Mouse (Mus musculus) kidney, embryonic 15.5 days (tissue): Measurements from ENCODE around the gene Mkks. TPM values are rescaled to one million over a fixed set of nuclear protein-coding genes. Genes with fewer than 3 reads are reported as not detected.

Source experiments
- ATAC-seq: fragments of 200-750 bp; cut with Nextera tagmentation; replicated peaks from 2 replicates; pipeline ENCODE4 v1.8.0; 2017; ENCODE audit warnings: moderate TSS enrichment; ENCODE audit not compliant: low FRiP score
- H3K27ac ChIP-seq: fragments of 300-500 bp; sonication (generic); 2 replicates; pipeline ENCODE4 v1.5.1; 2015; ENCODE audit warnings: mild to moderate bottlenecking, inconsistent platforms
- H3K27me3 ChIP-seq: fragments of 300-500 bp; sonication (generic); 2 replicates; pipeline ENCODE4 v1.6.1; 2015; ENCODE audit warnings: inconsistent platforms
- H3K36me3 ChIP-seq: fragments of 300-500 bp; sonication (generic); 2 replicates; pipeline ENCODE4 v1.6.1; 2015; ENCODE audit warnings: inconsistent platforms
- H3K4me1 ChIP-seq: fragments of 300-500 bp; sonication (generic); 2 replicates; pipeline ENCODE4 v1.6.1; 2015; ENCODE audit warnings: inconsistent platforms
- H3K4me2 ChIP-seq: fragments of 300-500 bp; sonication (generic); 2 replicates; pipeline ENCODE4 v1.6.1; 2015; ENCODE audit warnings: moderate library complexity, mild to moderate bottlenecking, inconsistent platforms
- H3K4me3 ChIP-seq: fragments of 300-500 bp; sonication (generic); replicated peaks from 2 replicates; pipeline ENCODE4 v1.5.1; 2015; ENCODE audit warnings: mild to moderate bottlenecking, inconsistent platforms
- H3K9ac ChIP-seq: fragments of 300-500 bp; sonication (generic); 2 replicates; pipeline ENCODE4 v1.6.1; 2015; ENCODE audit warnings: mild to moderate bottlenecking, inconsistent platforms
- H3K9me3 ChIP-seq: fragments of 300-500 bp; sonication (generic); replicated peaks from 2 replicates; pipeline ENCODE4 v1.6.1; 2016; ENCODE audit warnings: inconsistent platforms
- WGBS: fragments of 180-500 bp; shearing (Covaris S2); methylation state at CpG from one replicate; pipeline ENCODE4 v1.1.7; 2015; ENCODE audit warnings: mixed read lengths; 5-methylcytosine and 5-hydroxymethylcytosine counted together
- polyA plus RNA-seq: library from polyadenylated mRNA; unstranded; fragments of >200 nt; fragmentation: Nextera tagmentation; extraction: Ambion mirVana; gene quantifications from 2 replicates; pipeline ENCODE4 v1.2.1, GENCODE M21; 2015

The Mkks gene
- polyA plus RNA-seq, 1 experiment from 2014 or later: 14.0 TPM

DNA sequence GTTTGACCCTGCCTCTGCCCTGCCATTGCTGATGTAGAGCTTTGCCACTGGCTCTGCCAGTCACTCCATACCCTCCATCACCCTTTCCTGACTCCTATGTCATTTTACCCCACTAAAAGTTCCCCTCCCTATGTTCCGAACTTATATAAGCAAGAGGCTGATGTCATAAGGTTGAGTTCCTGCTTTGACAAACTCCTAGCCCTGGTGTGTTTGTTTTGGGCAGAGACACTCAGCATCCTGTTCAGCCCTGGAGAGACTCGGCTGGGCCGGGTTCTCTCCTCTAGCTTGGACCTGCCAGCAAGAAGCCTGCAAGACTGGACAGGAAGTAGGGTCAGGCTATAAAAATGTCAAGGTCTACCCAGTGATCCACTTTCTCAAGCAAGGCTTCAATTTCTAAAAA is 58.3 kb downstream of the Mkks start:
- ATAC-seq: peak; percentile 83
- Histone ChIP-seq H3K4me2 (no peak overlapping the region), H3K36me3 (no peaks in the 10 kb centered on the region), H3K27me3 (no peaks in the 10 kb centered on the region), H3K4me3 (no peak overlapping the region), H3K27ac (no peak overlapping the region), H3K4me1 (0 out of 2 replicates have a peak, but pooled peaks cover 3% of the 10 kb centered on the region), H3K9me3 (no peaks in the 10 kb centered on the region), H3K9ac (no peak overlapping the region)
- WGBS: 16% methylated on average over 3 of the region's 3 CpGs

DNA sequence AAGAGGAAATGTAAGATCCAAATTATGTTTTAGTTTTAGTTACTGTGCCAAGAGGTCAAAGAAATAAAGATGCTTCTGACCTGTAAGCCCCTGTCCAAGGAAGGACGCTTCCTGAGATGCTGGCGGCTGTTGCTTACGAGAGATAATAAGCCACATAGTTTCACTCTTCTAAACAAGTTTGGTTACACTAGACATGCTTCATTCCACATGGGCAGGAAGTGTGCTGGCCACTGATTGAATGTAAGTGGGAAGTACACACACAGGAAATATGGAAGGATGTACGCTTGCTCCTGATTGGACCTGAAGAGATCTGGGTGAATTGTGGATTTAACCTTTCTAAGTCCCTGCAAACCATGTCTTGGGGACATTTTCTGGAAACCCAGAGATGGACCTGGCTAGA is 63.6 kb downstream of the Mkks start:
- Histone ChIP-seq H3K9ac (no peak overlapping the region), H3K9me3 (no peaks in the 10 kb centered on the region), H3K27me3 (no peaks in the 10 kb centered on the region), H3K4me1 (0 out of 2 replicates have a peak, but pooled peaks cover under 1% of the 10 kb centered on the region), H3K27ac (no peak overlapping the region), H3K4me2 (no peak overlapping the region), H3K4me3 (no peak overlapping the region), H3K36me3 (no peaks in the 10 kb centered on the region)
- 0 out of 2 replicates have a peak, but pooled peaks have one; percentile 33 for ATAC-seq
- 56% methylated on average over 4 of the region's 4 CpGs for WGBS

Other genes starting within 250 kb of the Mkks start
- 2.1 and 6.7 TPM in 2 replicates for gene Snap25, start 177.9 kb downstream of the Mkks start, polyA plus RNA-seq
- gene AL731706.2, start 5.7 kb downstream of the Mkks start, polyA plus RNA-seq: 37.8 and 55.1 TPM in 2 replicates
- gene Slx4ip, start 171 bp downstream of the Mkks start, polyA plus RNA-seq: 7.5 and 8.3 TPM in 2 replicates
- 30.7 and 38.3 TPM in 2 replicates for gene AL731706.1, start within 50 bp of the Mkks start, polyA plus RNA-seq
- gene Jag1, start 225.3 kb upstream of the Mkks start, polyA plus RNA-seq: 52.2 and 54.6 TPM in 2 replicates